Mouse (Mus musculus): ENCODE measurements around the gene Prrc2b.

- no peak for TF ChIP-seq CTCF (IDR thresholded peaks at IDR 0.05)
- no peak for TF ChIP-seq POLR2A (IDR thresholded peaks at IDR 0.05; ENCODE audit: insufficient read depth, low read depth, low read length)
Measured at GRCm38 (mm10) chr2:32154998-32155541, 4.2 kb downstream of the Prrc2b start.
